Mouse (Mus musculus) left cerebral cortex, postnatal 36 days (tissue): ENCODE measurements at regions not wholly inside any gene's neighbourhood (a gene's known extent, or its start where the extent isn't known, plus 50 kb on each side); places are given as distances from the start of the nearest gene placed in this dataset.
"Not testable (repeated sequence)": the region's sequence is repeated elsewhere in the genome, so short reads cannot be mapped to it uniquely, and the experiment has no call there.

Source experiments
- DNase-seq, 2 experiments: peaks; one replicate each; pipeline ENCODE4 v3.0.0; 2021 to 2022; ENCODE audit warnings: low spot score in 2 of 2, mixed read lengths in 1 of 2
- intact Hi-C: fragments of 180-260 bp; cut with DNase I; formaldehyde crosslinking; loops from one replicate; pipeline ENCODE4 v1.15.1; 2025

DNA sequence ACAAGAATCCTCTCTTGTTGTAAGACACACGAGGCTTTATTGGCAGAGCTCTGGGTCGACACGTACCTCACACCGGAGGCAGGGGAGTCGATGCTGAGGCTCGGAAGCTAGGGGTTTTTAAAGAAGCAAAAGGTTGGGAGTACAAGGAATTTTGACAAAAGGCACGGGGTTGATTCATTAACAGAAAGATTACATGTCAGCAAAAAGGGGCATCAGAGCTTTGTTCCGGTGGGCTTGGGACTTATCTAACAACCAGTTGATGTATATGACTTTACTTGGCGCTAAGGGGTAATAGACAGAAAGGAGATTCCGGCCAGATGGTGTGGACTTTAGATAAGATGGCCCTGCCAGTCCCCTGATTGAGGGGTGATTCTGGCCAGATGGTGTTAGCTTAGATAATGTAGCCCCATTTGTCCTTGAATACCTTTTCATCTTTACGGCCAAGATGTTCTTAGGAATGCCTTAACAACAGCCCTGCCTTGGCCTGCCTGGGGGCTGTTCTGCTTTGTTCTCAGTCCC lies 218.3 kb downstream of the Gm31371 start:
- DNase-seq, intact Hi-C loops: not testable (repeated sequence)

DNA sequence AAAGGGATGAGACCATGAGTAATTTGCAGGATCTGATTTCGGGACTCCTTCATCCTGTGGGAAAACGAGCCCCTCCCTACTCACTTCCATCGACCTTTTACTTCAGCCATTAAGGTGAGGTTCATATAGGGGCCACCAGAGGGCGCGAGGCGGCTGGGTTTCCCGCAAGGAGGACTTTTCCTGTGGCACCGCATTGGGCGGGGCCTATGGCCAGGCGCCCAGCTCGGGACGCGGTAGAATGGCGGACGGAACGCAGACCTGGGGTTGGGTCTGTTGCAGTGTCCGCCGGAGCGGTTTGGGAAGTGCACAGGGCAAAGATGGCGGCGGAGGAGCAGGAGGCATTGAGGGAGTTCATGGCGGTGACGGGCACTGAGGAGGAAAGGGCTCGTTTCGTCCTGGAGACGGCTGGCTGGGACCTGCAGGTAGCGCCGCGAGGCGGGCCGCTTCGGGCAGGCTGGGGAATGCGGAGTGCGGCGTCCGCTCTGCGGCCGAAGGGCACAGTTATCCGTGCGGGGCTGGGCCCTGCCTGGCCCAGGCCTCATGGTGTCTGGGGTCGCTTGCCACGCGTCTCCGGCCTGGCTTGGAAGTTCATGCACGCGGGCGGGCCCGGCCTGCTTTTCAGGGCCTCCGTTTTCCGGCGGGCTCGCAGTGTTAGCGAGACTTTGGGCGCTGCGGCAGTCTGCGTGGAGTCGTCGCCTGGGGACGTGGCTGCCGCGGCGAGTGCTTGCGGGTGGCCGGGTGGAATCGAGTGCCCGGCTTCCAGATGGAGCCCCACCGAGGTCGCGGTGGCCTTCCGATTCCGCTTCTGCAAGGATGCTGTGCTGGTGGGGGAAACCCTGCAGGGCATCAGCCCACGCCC lies 219.1 kb downstream of the Gm31371 start:
- DNase-seq = peak; percentile 100
- intact Hi-C loops = not testable (repeated sequence)

DNA sequence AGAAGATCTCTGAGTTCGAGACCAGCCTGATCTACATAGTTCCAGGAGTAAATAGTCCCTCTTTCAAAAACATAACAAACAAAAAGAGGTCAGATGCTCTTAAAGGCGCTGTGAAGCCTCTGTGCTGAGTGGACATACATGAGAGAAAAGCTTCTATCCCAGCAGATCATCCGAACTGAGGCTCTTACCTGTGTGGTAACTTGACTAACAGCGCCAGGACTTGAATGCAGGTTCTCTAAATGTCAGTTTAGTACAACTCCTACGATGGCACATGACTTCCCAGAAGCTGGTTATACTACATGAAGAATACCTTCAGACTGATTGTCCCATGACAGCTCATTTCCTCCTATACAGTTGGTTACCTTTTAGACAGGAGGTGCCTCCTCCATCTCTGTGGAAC lies 220.4 kb downstream of the Gm31371 start:
- intact Hi-C loops = not testable (repeated sequence)

DNA sequence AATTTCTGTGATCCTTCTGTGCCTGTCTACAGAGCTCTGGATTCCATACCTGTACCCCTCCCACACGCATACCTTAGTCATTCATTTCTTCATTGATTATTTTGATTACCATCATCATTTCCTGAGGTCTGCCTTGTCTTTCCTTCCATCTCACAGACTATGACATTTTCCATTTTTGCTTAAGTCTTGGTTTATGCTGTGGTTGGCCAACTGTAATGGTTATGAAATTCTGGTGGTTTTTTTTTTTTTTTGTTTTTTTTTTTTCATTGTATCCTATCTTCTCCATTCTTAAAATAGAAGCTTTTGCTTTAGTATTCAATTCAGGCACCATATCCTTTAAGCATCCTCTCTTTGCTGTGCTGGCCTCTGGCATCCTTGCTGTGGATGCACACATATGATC lies 227.4 kb downstream of the Gm15319 start:
- intact Hi-C loops, DNase-seq: not testable (repeated sequence)

More for the DNA sequence above, 220.4 kb downstream of the Gm31371 start:
- DNase-seq = peak in 1 of 2 experiments; percentile 13

GRCm38 (mm10) chr8:20145436-20145835 lies 217.6 kb downstream of the Gm15319 start:
- intact Hi-C loops, DNase-seq: not testable (repeated sequence)

DNA sequence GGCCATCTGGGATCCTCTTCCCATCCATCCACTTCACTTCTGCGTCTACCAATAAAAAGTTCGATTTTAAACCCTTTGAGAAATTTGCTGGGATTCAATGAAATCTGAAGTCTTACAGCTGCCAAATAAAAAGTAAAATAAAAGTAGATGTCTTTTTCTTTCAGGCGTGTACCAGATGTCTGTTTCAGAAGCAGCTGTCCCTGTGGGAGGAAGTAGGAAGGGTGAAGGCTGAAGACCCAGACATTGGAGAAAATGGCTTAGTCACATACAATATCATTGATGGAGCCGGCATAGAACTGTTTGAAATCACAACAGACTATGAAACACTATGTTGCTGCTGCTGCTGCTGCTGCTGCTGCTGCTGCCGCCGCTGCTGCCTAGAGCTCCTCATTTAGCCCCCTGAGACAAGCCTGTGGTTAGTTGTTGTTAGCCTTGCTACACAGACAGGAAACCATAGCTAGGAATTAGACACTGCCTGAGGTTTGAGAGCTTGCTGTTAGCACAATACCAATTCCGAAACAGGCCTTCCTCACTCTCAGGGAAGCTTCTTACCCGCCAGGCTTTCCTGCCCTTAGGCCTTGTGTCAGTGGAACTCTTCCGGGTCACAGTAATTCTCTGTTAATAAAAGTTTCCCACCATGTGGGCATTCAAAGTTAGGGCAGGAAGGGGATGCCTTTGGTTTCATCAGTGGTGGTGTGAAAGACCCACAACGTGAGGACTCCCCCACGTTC lies 211.5 kb downstream of the Gm15319 start:
- intact Hi-C loops = not testable (repeated sequence)
- peak in 1 of 2 experiments; percentile 14 for DNase-seq

- intact Hi-C loops, DNase-seq: not testable (repeated sequence)
These were observed 208.9 kb downstream of the Gm15319 start for GRCm38 (mm10) chr8:20154091-20154490.
